33 mouse cellular contexts compared by ENCODE assay signal in the genomic region with DNA sequence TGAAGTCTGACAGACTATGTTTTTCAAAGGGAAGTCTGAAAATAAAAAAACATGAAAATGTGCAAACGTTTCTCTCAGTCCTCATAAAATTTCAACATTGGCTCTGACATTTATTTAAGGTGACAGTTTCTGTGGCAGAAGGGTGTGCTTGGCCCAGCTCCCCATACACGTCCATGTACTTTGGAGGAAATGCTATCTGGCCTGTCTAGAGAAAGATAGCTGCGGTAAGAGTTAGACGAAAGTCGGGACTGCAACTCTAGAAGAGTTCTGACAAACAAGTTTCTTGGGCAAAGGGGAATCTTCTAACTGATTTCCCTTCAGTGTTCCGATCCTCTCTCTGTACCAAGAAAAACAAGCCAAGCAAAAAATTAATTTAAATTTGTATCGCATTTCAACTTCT.
DNase-seq lines count a peak whose midpoint lies in the region; ATAC-seq and TF ChIP-seq lines count a peak whose summit lies in the region.
"Had no signal": no experiment of that assay in that cellular context is flagged by ENCODE, and none has a peak within 500 bp of the region (broad histone marks: within the 10 kb centered on the region; RNA-seq: fewer than 3 reads in every experiment).

No protein-coding gene starts in this region.

- no peak overlapping the region for H3K4me3 ChIP-seq in G1E (ENCODE audit: low read depth, low read length)
- H3K4me3 ChIP-seq in liver, embryonic 13.5 days (replicated peaks), result no peak overlapping the region
- H3K4me3 ChIP-seq: embryonic facial prominence, embryonic 12.5 days; forebrain, embryonic 12.5 days; heart, embryonic 10.5 days; hindbrain, embryonic 13.5 days; limb, embryonic 12.5 days; midbrain, embryonic 10.5 days; midbrain, embryonic 15.5 days; neural tube, embryonic 15.5 days had no signal

- no peaks in the 10 kb centered on the region for H3K36me3 ChIP-seq in G1E (replicated peaks)
- H3K36me3 ChIP-seq in liver, embryonic 13.5 days, result no peaks in the 10 kb centered on the region
- H3K36me3 ChIP-seq: embryonic facial prominence, embryonic 12.5 days; forebrain, embryonic 12.5 days; heart, embryonic 10.5 days; hindbrain, embryonic 13.5 days; limb, embryonic 12.5 days; midbrain, embryonic 10.5 days; midbrain, embryonic 15.5 days; neural tube, embryonic 15.5 days had no signal

- peak overlapping the region; percentile 59 for H3K27ac ChIP-seq in liver, embryonic 13.5 days
- H3K27ac ChIP-seq: embryonic facial prominence, embryonic 12.5 days; forebrain, embryonic 12.5 days; heart, embryonic 10.5 days; hindbrain, embryonic 13.5 days; limb, embryonic 12.5 days; macrophage; midbrain, embryonic 10.5 days; midbrain, embryonic 15.5 days; neural tube, embryonic 15.5 days; stomach, postnatal 0 days had no signal

- TF ChIP-seq CTCF in G1E (IDR thresholded peaks at IDR 0.05; ENCODE audit: low read depth, low read length), result no peak

- H3K9me3 ChIP-seq in G1E (replicated peaks), result no peaks in the 10 kb centered on the region
- no peaks in the 10 kb centered on the region for H3K9me3 ChIP-seq in liver, embryonic 13.5 days (replicated peaks)
- H3K9me3 ChIP-seq: embryonic facial prominence, embryonic 12.5 days; forebrain, embryonic 12.5 days; heart, embryonic 10.5 days; hindbrain, embryonic 13.5 days; limb, embryonic 12.5 days; midbrain, embryonic 10.5 days; midbrain, embryonic 15.5 days; neural tube, embryonic 15.5 days had no signal

- peaks cover 49% of the 10 kb centered on the region for H3K4me1 ChIP-seq in G1E (ENCODE audit: insufficient read depth, low read depth, low read length)
- peaks cover 59% of the 10 kb centered on the region for H3K4me1 ChIP-seq in liver, embryonic 13.5 days (replicated peaks)
- H3K4me1 ChIP-seq: forebrain, embryonic 12.5 days; heart, embryonic 10.5 days; hindbrain, embryonic 13.5 days; midbrain, embryonic 10.5 days; midbrain, embryonic 15.5 days; neural tube, embryonic 15.5 days had no signal

- peak; percentile 47; the same call in 1 of the 2 replicates for ATAC-seq in G1E (ENCODE audit: extremely low read depth, insufficient number of reproducible peaks, low FRiP score, poor library complexity, severe bottlenecking)
- peak; percentile 64; the same call in 1 of the 2 replicates for ATAC-seq in erythroid progenitor cell, adult 5-6 weeks (replicated peaks; ENCODE audit: low FRiP score, poor library complexity, severe bottlenecking)
- peak; percentile 89 for ATAC-seq in liver, embryonic 13.5 days (ENCODE audit: low read depth)
- peak; percentile 67 for ATAC-seq in megakaryocyte progenitor cell, adult 5-6 weeks (replicated peaks; ENCODE audit: poor library complexity)
- ATAC-seq: forebrain, postnatal 0 days; intestine, postnatal 0 days; midbrain, embryonic 15.5 days had no signal

- 0 out of 2 replicates have a peak, but pooled peaks cover 3% of the 10 kb centered on the region for H3K27me3 ChIP-seq in G1E (ENCODE audit: insufficient read depth, low read length)
- H3K27me3 ChIP-seq in liver, embryonic 13.5 days, result no peaks in the 10 kb centered on the region
- H3K27me3 ChIP-seq: forebrain, embryonic 12.5 days; midbrain, embryonic 15.5 days; neural tube, embryonic 15.5 days had no signal

- DNase-seq in G1E (ENCODE audit: low spot score), result no peak
- peak; percentile 15 for DNase-seq in liver, embryonic 13.5 days
- no peak for DNase-seq in embryo, embryonic 9.5 days (ENCODE audit: extremely low spot score)
- DNase-seq in spleen, adult 18-20 months, result no peak
- DNase-seq in spleen, adult 12 weeks (ENCODE audit: low spot score), result no peak
- DNase-seq: adrenal gland, adult 2 months; adrenal gland, postnatal 36 days; cerebellum, adult 9-10 months; cerebellum, postnatal 36 days; forebrain, postnatal 0 days; gastrocnemius, postnatal 14 days; heart, postnatal 36 days; kidney, adult 9 months; kidney, postnatal 14 days; layer of hippocampus, adult 9-11 months; lung, adult 18-20 months; lung, postnatal 10 days; right cerebral cortex, postnatal 25 days; thymus, adult 18-20 months; thymus, postnatal 25 days had no signal

- WGBS in liver, embryonic 13.5 days (ENCODE audit: insufficient replicate concordance), result 23% methylated on average over 7 of the region's 7 CpGs

- peak overlapping the region; percentile 29 for H3K4me2 ChIP-seq in liver, embryonic 13.5 days
- H3K4me2 ChIP-seq: embryonic facial prominence, embryonic 12.5 days; forebrain, embryonic 12.5 days; hindbrain, embryonic 13.5 days; limb, embryonic 12.5 days; midbrain, embryonic 15.5 days; neural tube, embryonic 15.5 days had no signal

- H3K9ac ChIP-seq in liver, embryonic 13.5 days, result no peak overlapping the region
- H3K9ac ChIP-seq: embryonic facial prominence, embryonic 12.5 days; forebrain, embryonic 12.5 days; forebrain, postnatal 0 days; hindbrain, embryonic 13.5 days; limb, embryonic 12.5 days; midbrain, embryonic 15.5 days; neural tube, embryonic 15.5 days had no signal
